Mouse (Mus musculus): Measurements from ENCODE around the gene Ccdc142. TPM values are rescaled to one million over a fixed set of nuclear protein-coding genes. Genes with fewer than 3 reads are reported as not detected.

The Ccdc142 gene
- polyA plus RNA-seq (2016; fragmentation: Nextera tagmentation; extraction: Ambion mirVana): 4.7 and 5.0 TPM in 2 replicates

DNA sequence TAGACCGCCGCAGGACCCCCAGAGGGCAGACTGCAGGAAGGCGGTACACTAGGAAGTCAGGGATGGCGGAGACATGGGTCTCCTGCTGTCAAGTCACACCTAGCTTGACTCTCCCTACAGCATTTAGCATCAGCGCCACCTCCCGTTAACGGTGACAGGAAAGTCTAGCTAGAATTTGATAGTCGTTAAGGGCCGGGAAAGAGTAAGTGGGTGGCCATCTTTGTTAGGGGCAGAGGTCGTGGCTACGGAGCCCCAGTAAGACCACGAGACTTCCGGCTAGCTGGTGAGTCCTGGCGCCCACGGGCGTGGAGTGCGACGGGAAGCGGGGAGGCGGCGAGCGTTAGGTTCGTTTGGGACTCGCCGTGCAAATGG is at the start of gene Ccdc142, which contains the start of gene Gm42688:
TSS of gene Ccdc142 (plus strand) at position 286 of the 372 bp plus-strand sequence.
TSS of gene Gm42688 (plus strand) at position 302 of the 372 bp plus-strand sequence.
- Histone ChIP-seq H3K27ac (replicated peaks) (peak within 1 kb of the TSS; percentile 81), H3K4me2 (replicated peaks) (peak within 1 kb of the TSS; percentile 100), H3K27me3 (peaks cover 24% of the 10 kb centered on the region), H3K4me1 (peaks cover 14% of the 10 kb centered on the region), H3K4me3 (peak within 1 kb of the TSS; percentile 75), H3K9ac (replicated peaks) (peak within 1 kb of the TSS; percentile 81), H3K9me3 (no peaks in the 10 kb centered on the region), H3K36me3 (no peaks in the 10 kb centered on the region)
- 1% methylated on average over 25 of the region's 25 CpGs for WGBS
- peak; percentile 84 for ATAC-seq (ENCODE audit: low FRiP score, low read depth)

GRCm38 (mm10) chr6:83053136-83053960 is 48.1 kb upstream of the Ccdc142 start:
- no peaks in the 10 kb centered on the region for H3K9me3 ChIP-seq
- peaks cover 34% of the 10 kb centered on the region for H3K36me3 ChIP-seq
- WGBS: 3% methylated on average over 26 of the region's 26 CpGs
- H3K9ac ChIP-seq (replicated peaks): peak overlapping the region; percentile 77
- peak overlapping the region; percentile 92 for H3K4me2 ChIP-seq (replicated peaks)
- peak overlapping the region; percentile 83 for H3K27ac ChIP-seq (replicated peaks)
- H3K27me3 ChIP-seq: no peaks in the 10 kb centered on the region
- H3K4me1 ChIP-seq: peaks cover 26% of the 10 kb centered on the region
- ATAC-seq (ENCODE audit: low FRiP score, low read depth): no peak
- H3K4me3 ChIP-seq: peak overlapping the region; percentile 65

DNA sequence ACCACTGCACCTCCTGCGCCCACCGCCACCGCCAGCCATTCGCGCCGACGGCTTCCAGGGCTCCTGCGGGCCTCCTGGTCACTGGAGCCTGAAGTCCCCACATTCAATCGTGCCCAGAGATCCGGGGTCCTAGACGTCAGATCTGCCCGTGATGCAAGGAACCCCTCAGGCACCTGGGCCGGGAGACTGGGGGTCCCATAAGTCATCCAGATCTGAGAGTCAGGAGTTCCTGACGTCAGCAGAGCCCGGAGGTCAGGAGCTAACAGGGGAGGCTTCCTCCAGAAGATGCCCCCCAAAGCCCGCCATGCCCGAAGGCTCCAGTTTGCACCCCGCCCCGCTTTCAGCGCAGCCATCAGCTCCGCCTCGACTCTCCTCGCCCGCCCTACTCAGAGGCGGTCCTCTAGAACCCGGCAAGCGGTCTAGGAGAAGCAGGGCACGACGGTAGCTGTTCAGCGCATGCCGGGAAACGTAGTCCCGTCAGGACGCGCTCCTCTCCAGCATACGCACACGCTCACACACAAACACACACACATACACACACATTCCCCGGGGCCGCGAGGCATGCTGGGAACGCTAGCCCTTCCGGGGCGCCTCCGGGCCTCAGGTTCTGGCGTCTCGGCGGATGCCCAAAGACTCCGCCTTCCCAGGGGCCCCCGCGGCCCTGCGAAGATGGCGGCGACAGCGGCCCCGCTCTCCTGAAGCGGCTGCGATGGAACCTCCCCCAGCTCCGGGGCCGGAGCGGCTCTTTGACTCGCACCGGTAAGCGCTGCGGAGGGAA is 47.1 kb upstream of the Ccdc142 start, which contains the start of gene Aup1:
TSS of gene Aup1 (plus strand) at position 448 of the 778 bp plus-strand sequence.
- WGBS: 1% methylated on average over 64 of the region's 64 CpGs
- Histone ChIP-seq H3K9me3 (no peaks in the 10 kb centered on the region), H3K4me2 (replicated peaks) (peak within 1 kb of the TSS; percentile 92), H3K36me3 (peaks cover 34% of the 10 kb centered on the region), H3K4me3 (peak within 1 kb of the TSS; percentile 65), H3K27me3 (peaks cover 1% of the 10 kb centered on the region; the same call in 1 of the 2 replicates), H3K27ac (replicated peaks) (peak within 1 kb of the TSS; percentile 83), H3K4me1 (peaks cover 26% of the 10 kb centered on the region), H3K9ac (replicated peaks) (peak within 1 kb of the TSS; percentile 77)
- peak; percentile 98 for ATAC-seq (ENCODE audit: low FRiP score, low read depth)

- WGBS: under 1% methylated on average over 45 of the region's 50 CpGs
- H3K27ac ChIP-seq (replicated peaks): peak within 1 kb of the TSS; percentile 83
- no peaks in the 10 kb centered on the region for H3K9me3 ChIP-seq
- ATAC-seq (ENCODE audit: low FRiP score, low read depth): no peak; the same call in 1 of the 2 replicates
- H3K4me1 ChIP-seq: peaks cover 26% of the 10 kb centered on the region
- peak within 1 kb of the TSS; percentile 77 for H3K9ac ChIP-seq (replicated peaks)
- H3K4me2 ChIP-seq (replicated peaks): peak within 1 kb of the TSS; percentile 92
- peak within 1 kb of the TSS; percentile 65 for H3K4me3 ChIP-seq
- peaks cover 34% of the 10 kb centered on the region for H3K36me3 ChIP-seq
- peaks cover 5% of the 10 kb centered on the region; the same call in 1 of the 2 replicates for H3K27me3 ChIP-seq
Observed at GRCm38 (mm10) chr6:83054871-83055431, 46.5 kb upstream of the Ccdc142 start, which contains the start of gene Htra2. Gene Htra2 (minus strand): TSS chr6:83055273.

- peaks cover 20% of the 10 kb centered on the region for H3K4me1 ChIP-seq
- H3K4me3 ChIP-seq: no peak within 1 kb of the TSS
- H3K9me3 ChIP-seq: no peaks in the 10 kb centered on the region
- 0 out of 2 replicates have a peak within 1 kb of the TSS, but pooled peaks have one; percentile 31 for H3K9ac ChIP-seq (replicated peaks)
- H3K27ac ChIP-seq (replicated peaks): no peak within 1 kb of the TSS
- peaks cover 19% of the 10 kb centered on the region for H3K36me3 ChIP-seq
- WGBS: 48% methylated on average over 3 of the region's 3 CpGs
- H3K4me2 ChIP-seq (replicated peaks): no peak within 1 kb of the TSS
- no peak for ATAC-seq (ENCODE audit: low FRiP score, low read depth)
- H3K27me3 ChIP-seq: peaks cover 34% of the 10 kb centered on the region
Observed at GRCm38 (mm10) chr6:83057790-83058189, 43.6 kb upstream of the Ccdc142 start, which contains the start of gene Dqx1. Gene Dqx1 (plus strand): TSS chr6:83057844.

DNA sequence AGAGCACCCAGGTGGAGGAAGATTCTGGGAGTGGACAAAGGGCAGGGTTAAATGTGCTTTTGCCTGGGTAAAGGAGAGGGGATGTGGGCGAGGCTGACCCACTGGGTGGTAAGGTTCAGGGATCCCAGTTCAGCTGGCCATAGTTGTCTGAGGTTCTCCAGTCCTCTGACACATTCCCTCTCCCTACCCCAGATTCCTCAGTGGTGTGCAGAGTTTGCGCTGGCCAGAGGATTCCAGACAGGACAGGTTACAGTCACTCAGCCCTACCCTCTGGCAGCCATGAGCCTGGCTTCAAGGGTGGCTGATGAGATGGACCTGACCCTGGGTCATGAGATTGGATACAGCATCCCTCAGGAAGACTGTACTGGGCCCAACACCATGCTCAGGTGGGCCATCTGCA is 42.7 kb upstream of the Ccdc142 start:
- H3K9ac ChIP-seq (replicated peaks): 0 out of 2 replicates have a peak overlapping the region, but pooled peaks have one; percentile 31
- ATAC-seq (ENCODE audit: low FRiP score, low read depth): no peak

GRCm38 (mm10) chr6:83065995-83066394 is 35.4 kb upstream of the Ccdc142 start:
- Histone ChIP-seq H3K4me2 (replicated peaks) (no peak overlapping the region), H3K27ac (replicated peaks) (no peak overlapping the region), H3K9me3 (no peaks in the 10 kb centered on the region), H3K4me3 (no peak overlapping the region), H3K27me3 (peaks cover 100% of the 10 kb centered on the region), H3K36me3 (no peaks in the 10 kb centered on the region), H3K4me1 (peaks cover 16% of the 10 kb centered on the region), H3K9ac (replicated peaks) (no peak overlapping the region)
- 36% methylated on average over 8 of the region's 8 CpGs for WGBS
- no peak for ATAC-seq (ENCODE audit: low FRiP score, low read depth)

More for the DNA sequence above, 42.7 kb upstream of the Ccdc142 start:
- 64% methylated on average over 2 of the region's 2 CpGs for WGBS
- Histone ChIP-seq H3K4me3 (no peak overlapping the region), H3K27me3 (peaks cover 43% of the 10 kb centered on the region), H3K4me1 (peaks cover 11% of the 10 kb centered on the region), H3K27ac (replicated peaks) (no peak overlapping the region), H3K4me2 (replicated peaks) (no peak overlapping the region), H3K36me3 (peaks cover 19% of the 10 kb centered on the region), H3K9me3 (no peaks in the 10 kb centered on the region)

GRCm38 (mm10) chr6:83066441-83066840 is 35.0 kb upstream of the Ccdc142 start:
- H3K9ac ChIP-seq (replicated peaks): no peak overlapping the region
- no peak overlapping the region for H3K27ac ChIP-seq (replicated peaks)
- H3K27me3 ChIP-seq: peaks cover 100% of the 10 kb centered on the region
- WGBS: 19% methylated on average over 6 of the region's 6 CpGs
- peaks cover 20% of the 10 kb centered on the region for H3K4me1 ChIP-seq
- no peak overlapping the region for H3K4me2 ChIP-seq (replicated peaks)
- H3K4me3 ChIP-seq: no peak overlapping the region
- H3K9me3 ChIP-seq: no peaks in the 10 kb centered on the region
- ATAC-seq (ENCODE audit: low FRiP score, low read depth): no peak
- no peaks in the 10 kb centered on the region for H3K36me3 ChIP-seq

DNA sequence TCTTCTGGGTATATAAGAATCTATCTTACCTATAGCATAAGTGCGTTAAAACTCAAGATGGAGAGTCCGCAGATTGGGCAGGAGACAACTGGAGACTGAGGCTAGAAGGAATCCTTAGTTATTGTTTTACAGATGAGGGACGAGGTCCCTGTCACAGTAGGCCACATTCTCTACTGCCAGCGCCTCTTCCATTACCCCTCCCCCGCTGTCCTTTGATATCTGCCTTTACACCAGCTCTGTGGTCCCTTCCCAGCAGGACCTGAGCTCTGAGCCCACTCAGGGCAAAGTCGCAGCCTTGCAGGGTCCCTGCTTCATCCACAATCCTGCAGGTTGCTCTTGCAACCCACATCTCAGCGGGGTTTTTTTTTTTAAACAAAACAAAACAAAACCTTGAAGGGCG is 33.2 kb upstream of the Ccdc142 start:
- under 1% methylated on average over 8 of the region's 8 CpGs for WGBS
- H3K9me3 ChIP-seq: no peaks in the 10 kb centered on the region
- H3K4me2 ChIP-seq (replicated peaks): no peak overlapping the region
- ATAC-seq (ENCODE audit: low FRiP score, low read depth): no peak
- no peaks in the 10 kb centered on the region for H3K36me3 ChIP-seq
- no peak overlapping the region for H3K4me3 ChIP-seq
- no peak overlapping the region for H3K27ac ChIP-seq (replicated peaks)
- H3K27me3 ChIP-seq: peaks cover 100% of the 10 kb centered on the region
- peaks cover 23% of the 10 kb centered on the region for H3K4me1 ChIP-seq
- no peak overlapping the region for H3K9ac ChIP-seq (replicated peaks)

GRCm38 (mm10) chr6:83068706-83069487 is 32.5 kb upstream of the Ccdc142 start:
- no peak overlapping the region for H3K9ac ChIP-seq (replicated peaks)
- peak overlapping the region; percentile 25 for H3K4me2 ChIP-seq (replicated peaks)
- H3K27ac ChIP-seq (replicated peaks): no peak overlapping the region
- H3K27me3 ChIP-seq: peaks cover 100% of the 10 kb centered on the region
- peak overlapping the region; percentile 22 for H3K4me3 ChIP-seq
- H3K36me3 ChIP-seq: no peaks in the 10 kb centered on the region
- under 1% methylated on average over 80 of the region's 81 CpGs for WGBS
- peaks cover 23% of the 10 kb centered on the region for H3K4me1 ChIP-seq
- no peak for ATAC-seq (ENCODE audit: low FRiP score, low read depth)
- H3K9me3 ChIP-seq: no peaks in the 10 kb centered on the region

Measured in midbrain, embryonic 12.5 days (tissue).